Mouse (Mus musculus) cerebellum, adult 9-10 months (tissue): ENCODE measurements at regions not wholly inside any gene's neighbourhood (a gene's known extent, or its start where the extent isn't known, plus 50 kb on each side); places are given as distances from the start of the nearest gene placed in this dataset.

Experiments used
- DNase-seq: peaks from one replicate; pipeline ENCODE4 v3.0.0; 2022

DNA sequence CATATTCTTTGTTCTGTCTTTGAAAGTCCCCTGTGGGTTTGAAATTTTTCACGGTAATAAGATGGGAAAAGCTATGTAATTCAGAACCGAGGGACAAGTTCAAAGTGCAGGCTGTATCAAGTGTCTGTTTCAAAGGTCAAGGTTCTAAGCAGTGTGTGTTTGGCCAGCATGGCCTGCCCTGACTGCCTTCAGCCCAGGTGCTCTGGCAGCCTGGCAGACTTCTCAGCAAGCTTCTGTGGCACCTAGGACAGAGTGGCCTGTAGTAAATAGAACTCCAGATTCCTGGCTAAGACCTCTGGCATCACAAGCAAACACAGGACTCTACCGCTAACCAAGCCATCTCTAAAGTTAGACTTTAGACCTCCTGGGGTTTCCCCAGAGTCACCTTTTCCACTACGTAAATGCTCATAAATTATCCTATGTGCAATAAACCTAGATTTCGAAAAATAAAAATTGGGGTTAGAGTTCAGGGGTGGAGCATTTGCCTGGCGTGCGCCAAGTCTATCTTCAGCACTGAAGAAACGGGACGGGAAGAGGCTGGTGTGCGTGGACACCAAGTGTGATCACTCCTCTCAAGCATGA is 436.5 kb upstream of the Mgmt start:
- no peak for DNase-seq

DNA sequence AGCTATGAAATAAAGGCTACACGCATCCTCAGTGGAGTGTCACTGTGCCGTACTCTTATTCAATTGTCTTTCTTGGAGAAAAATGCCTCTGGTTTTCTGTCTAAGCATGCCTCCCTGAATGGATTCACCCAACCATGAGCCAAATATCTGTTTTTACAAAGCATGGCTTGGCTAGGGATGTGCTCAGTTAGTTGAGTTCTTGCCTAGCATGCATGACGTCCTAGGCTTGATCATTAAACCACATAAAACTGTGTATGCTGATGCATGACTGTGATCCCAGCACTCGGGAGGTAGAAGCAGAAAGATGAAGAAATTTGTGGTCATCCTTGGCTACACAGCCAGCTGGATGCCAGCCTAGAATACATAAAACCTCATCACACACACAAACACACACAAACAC is 417.3 kb upstream of the Mgmt start:
- DNase-seq = no peak

GRCm38 (mm10) chr7:136480641-136481202 is 413.7 kb upstream of the Mgmt start:
- DNase-seq = no peak

- no peak for DNase-seq
These were observed 411.2 kb upstream of the Mgmt start for GRCm38 (mm10) chr7:136483237-136483636.

- DNase-seq = no peak
These were observed 406.9 kb upstream of the Mgmt start for GRCm38 (mm10) chr7:136487556-136487955.

DNA sequence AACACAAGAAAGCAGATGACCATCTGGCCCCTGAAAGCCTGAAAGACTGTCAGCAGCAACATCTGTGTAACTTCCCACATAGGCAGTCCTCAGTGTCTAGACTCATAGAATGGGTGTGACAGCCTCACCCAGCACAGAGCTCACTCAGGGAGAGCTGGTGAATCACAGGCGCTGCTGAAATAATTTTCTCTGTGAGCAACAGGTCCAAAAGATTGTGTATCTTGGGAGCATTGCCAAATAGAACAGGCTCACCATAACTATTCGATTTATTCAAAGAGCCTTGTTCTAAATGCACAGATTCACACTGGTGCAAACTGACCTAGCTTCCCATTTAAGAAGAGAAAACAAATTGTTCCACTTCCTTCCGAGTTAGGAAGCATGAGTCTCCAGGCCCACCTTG is 399.6 kb upstream of the Mgmt start:
- no peak for DNase-seq

GRCm38 (mm10) chr7:136496335-136497242 is 397.8 kb upstream of the Mgmt start:
- DNase-seq = no peak

DNA sequence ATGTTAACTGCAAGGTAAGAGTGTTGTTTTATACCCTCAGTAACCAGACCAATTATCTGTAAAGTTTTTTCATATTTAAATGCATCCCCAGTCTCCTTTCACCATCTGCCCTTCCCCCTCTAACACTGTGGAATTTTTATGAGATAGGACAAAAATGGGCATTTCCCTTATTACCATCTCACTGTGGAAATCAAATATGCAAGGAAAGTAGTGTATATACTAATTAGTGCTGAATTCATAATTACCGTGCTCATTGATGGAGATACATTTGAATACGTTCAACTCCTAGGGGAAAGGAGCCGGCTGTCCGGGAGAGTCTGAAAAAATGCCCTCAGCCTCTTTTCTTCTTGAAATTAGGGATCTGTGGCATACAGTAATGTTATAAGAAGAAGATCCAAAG is 394.4 kb upstream of the Mgmt start:
- DNase-seq = no peak

DNA sequence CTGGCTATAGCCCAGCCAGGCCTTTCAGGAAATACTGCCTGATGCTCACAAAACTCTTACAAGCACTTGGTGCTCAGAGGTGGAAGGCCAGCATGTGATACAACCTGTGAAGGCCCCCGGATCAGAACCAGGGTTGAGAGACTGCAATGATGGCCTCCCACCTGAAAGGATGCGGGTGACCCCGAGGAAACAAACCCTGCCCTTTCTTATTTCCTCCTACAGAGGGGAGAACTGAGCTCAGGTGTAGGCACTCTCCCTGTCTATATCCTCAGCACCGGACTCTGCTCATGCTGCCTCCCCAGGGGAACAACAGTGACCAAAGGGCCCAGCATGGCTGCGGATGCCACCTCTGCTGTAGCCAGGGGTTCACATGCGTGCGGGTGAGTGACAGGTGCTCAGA is 393.3 kb upstream of the Mgmt start:
- no peak for DNase-seq

DNA sequence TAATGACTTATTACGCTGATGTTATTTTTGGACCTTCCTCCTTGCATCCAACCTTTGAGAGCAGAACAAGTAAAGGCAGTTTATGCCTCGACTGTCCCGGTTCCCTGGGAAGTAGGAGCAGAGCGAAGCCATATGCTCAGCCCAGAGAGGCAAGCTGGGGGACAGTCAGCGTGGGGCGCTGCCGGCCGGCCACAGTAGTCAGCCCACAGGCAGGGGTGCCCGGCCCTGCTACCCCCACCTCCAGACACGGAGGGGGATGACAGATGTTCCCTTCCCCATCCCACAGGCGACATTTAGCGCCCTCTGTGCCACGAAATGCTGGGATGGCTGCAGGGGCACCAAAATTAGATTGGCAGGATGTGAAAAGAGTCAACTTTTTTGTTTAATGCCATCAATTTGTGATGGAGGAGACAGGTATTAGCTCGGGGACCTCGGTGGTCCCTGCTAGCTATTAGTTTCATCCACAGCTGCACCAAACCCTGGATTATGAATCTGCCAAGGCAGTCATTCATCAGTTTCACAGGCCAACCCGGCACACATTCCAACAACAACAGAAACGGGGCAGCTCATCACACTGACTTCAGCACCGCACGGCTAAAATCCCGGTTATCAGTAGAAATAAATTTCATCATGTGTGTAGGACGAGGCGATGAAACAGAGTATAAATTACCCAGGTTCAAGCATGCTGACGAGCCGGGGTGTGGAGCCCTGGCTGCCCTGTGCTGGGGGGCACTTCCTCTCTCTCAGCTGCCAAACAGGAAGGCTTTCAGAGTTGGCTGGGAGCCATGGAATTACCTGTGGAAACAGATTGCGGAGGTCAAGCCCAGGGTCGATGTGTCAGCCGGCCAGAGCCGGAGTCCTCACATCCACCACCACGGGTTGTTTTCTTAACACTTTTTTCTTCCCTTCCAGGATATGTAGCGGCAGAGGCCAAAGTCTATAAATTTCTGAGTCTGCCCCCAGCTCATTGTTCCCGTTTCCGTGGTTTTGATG is 392.3 kb upstream of the Mgmt start:
- DNase-seq = no peak

DNA sequence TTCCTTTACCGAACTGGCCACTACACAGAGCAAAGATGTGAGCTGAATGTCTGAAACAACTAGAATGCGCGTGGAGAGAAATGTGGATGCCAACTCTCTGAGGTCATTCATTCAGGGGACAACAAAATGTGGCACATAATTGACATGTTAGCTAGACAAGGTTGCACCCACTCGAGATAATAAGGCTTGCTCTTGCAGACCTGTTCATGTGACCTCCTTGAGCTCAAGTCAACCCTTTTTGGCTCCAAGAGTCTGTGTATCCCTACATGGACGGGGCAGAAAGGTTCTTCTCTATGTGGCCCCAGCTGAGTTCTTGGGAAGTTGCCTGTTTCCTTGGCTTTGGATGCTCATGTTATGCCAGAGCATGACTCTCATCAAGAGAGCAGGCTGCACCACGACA is 383.0 kb upstream of the Mgmt start:
- no peak for DNase-seq

DNA sequence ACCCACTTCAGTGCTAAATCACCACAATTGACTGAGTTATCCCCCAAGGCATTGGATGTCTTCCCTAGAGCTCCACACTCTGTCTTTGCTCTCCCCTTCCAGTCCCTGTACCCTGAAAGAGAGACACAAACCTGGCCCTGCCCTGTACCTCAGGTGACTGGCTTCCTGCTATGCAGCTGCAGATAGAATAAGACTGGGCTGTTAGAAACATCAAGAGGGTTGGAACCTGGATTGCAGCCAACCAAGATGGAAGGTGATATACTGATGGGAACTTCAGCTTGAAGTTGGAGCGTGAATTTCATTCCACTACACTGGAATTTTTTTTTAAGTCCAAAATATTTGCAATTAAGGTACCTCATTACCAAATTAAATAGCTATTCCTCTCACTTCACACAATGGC is 379.0 kb upstream of the Mgmt start:
- DNase-seq = no peak

GRCm38 (mm10) chr7:136525821-136526220 is 368.6 kb upstream of the Mgmt start:
- no peak for DNase-seq

GRCm38 (mm10) chr7:136530006-136530785 is 364.2 kb upstream of the Mgmt start:
- no peak for DNase-seq

GRCm38 (mm10) chr7:136531301-136531700 is 363.1 kb upstream of the Mgmt start:
- no peak for DNase-seq

- DNase-seq = no peak
These were observed 352.3 kb upstream of the Mgmt start for GRCm38 (mm10) chr7:136541876-136542655.

GRCm38 (mm10) chr7:136542896-136543295 is 351.5 kb upstream of the Mgmt start:
- no peak for DNase-seq

- DNase-seq = no peak
These were observed 346.6 kb upstream of the Mgmt start for GRCm38 (mm10) chr7:136547837-136548236.

DNA sequence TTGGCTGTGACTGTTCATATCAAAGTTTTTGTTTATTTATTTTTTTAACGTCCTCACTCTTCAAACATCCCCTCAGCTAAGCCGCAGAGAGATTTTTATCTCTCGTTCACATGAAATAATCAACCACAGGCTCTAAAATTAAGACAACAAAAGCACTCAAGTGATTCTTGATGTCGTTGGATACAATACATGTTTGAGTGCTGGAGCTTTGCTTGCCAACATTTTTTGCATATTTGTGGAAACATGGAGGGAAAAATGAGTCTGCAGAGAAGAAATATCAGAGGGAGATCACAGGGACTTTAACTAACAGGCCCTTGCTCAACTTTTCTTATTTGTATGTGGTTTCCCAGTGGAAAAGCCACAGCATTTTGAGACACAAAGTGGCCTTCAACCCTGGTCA is 338.0 kb upstream of the Mgmt start:
- no peak for DNase-seq

DNA sequence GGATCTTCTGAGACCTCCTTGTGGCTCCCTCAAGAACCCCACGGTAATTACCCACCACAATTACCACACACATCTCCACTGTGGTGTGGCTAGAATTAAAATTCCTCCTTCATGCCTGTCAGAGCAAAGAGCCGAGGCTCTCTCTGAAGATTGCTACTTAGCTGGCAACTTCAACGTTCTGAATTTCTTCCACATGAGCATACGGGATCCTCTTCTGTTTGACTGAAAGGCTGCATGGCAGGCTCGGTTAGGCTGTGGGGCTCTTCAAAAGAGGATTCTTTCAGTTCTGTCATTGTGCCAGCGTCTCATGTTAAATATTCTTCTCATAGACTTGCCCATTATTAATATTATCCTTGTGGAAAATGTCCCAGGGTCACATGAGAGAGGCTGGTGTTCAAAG is 334.9 kb upstream of the Mgmt start:
- DNase-seq = no peak

GRCm38 (mm10) chr7:136570911-136571310 is 323.5 kb upstream of the Mgmt start:
- no peak for DNase-seq
